Mouse (Mus musculus) liver, embryonic 14.5 days (tissue): Measurements from ENCODE around the gene Fhit. TPM values are rescaled to one million over a fixed set of nuclear protein-coding genes. Genes with fewer than 3 reads are reported as not detected.

Experiments
- ATAC-seq: fragments of 200-750 bp; cut with Nextera tagmentation; 2 replicates; pipeline ENCODE4 v1.8.0; 2017; ENCODE audit warnings: moderate number of reproducible peaks, mild to moderate bottlenecking, moderate library complexity; ENCODE audit not compliant: insufficient read depth
- DNase-seq, 3 experiments: peaks; one replicate each; pipeline ENCODE4 v3.0.0-alpha.2; 2012 to 2013; ENCODE audit warnings: low read depth in 3 of 3, low spot score in 3 of 3
- H3K27ac ChIP-seq: fragments of 300-500 bp; sonication (generic); 2 replicates; pipeline ENCODE4 v1.5.1; 2014; ENCODE audit warnings: moderate library complexity, mild to moderate bottlenecking, control low read depth, inconsistent platforms
- H3K27me3 ChIP-seq: fragments of 300-500 bp; sonication (generic); 2 replicates; pipeline ENCODE4 v1.6.1; 2014; ENCODE audit warnings: mild to moderate bottlenecking, low read length, moderate library complexity; ENCODE audit not compliant: control insufficient read depth, insufficient read depth
- H3K36me3 ChIP-seq: fragments of 300-500 bp; sonication (generic); replicated peaks from 2 replicates; pipeline ENCODE4 v1.6.1; 2014; ENCODE audit warnings: low read depth; ENCODE audit not compliant: control insufficient read depth, insufficient read depth
- H3K4me1 ChIP-seq, 2 experiments: fragments of 200-500 bp in 1 of 2; fragments of 300-500 bp in 1 of 2; sonication (generic) in 1 of 2; replicated peaks; 2 replicates each; pipeline ENCODE4 v1.6.1; 2012 to 2014; ENCODE audit warnings: antibody characterized with exemption in 1 of 2, inconsistent platforms in 1 of 2, low read length in 1 of 2; ENCODE audit not compliant: control insufficient read depth in 2 of 2, insufficient read depth in 2 of 2
- H3K4me2 ChIP-seq: fragments of 300-500 bp; sonication (generic); 2 replicates; pipeline ENCODE4 v1.6.1; 2014; ENCODE audit warnings: low read depth, mild to moderate bottlenecking, control low read depth, moderate library complexity
- H3K4me3 ChIP-seq, 2 experiments: fragments of 200-500 bp in 1 of 2; fragments of 300-500 bp in 1 of 2; sonication (generic) in 1 of 2; 2 replicates each; pipeline ENCODE4 v1.5.1; 2012 to 2014; ENCODE audit warnings: low read depth in 2 of 2, low read length in 2 of 2, mild to moderate bottlenecking in 2 of 2, control low read depth in 1 of 2, inconsistent platforms in 1 of 2, moderate library complexity in 1 of 2; ENCODE audit not compliant: insufficient read depth in 1 of 2
- H3K9ac ChIP-seq: fragments of 300-500 bp; sonication (generic); replicated peaks from 2 replicates; pipeline ENCODE4 v1.6.1; 2014; ENCODE audit warnings: mild to moderate bottlenecking, control low read depth, moderate library complexity
- H3K9me3 ChIP-seq: fragments of 300-500 bp; sonication (generic); 2 replicates; pipeline ENCODE4 v1.6.1; 2016; ENCODE audit warnings: low read length, mixed read lengths; ENCODE audit not compliant: control insufficient read depth
- CTCF ChIP-seq: IDR thresholded peaks from 2 replicates; pipeline ENCODE4 v1.5.1; 2016; ENCODE audit warnings: antibody characterized with exemption, low read depth, control low read depth
- EP300 ChIP-seq: IDR thresholded peaks from 2 replicates; pipeline ENCODE4 v1.6.1; 2016; ENCODE audit warnings: antibody characterized with exemption, low read depth
- WGBS: fragments of 180-500 bp; shearing (Covaris S2); extraction: QIAGEN DNeasy Blood & Tissue Kit; methylation state at CpG from one replicate; pipeline ENCODE4 v1.1.7; 2014; ENCODE audit not compliant: insufficient replicate concordance; 5-methylcytosine and 5-hydroxymethylcytosine counted together
- polyA plus RNA-seq, 2 experiments: library from polyadenylated mRNA; depleted of rRNA in 1 of 2; stranded (reverse) in 1 of 2; unstranded in 1 of 2; fragments of >200 nt; fragmentation: Nextera tagmentation in 1 of 2; extraction: Ambion mirVana in 1 of 2; gene quantifications; 2 replicates each; pipeline versions ENCODE4 v1.2.1 to v1.2.3; 2012 to 2014

Gene Fhit
- polyA plus RNA-seq, 2 experiments: 1.4 to 1.9 TPM

DNA sequence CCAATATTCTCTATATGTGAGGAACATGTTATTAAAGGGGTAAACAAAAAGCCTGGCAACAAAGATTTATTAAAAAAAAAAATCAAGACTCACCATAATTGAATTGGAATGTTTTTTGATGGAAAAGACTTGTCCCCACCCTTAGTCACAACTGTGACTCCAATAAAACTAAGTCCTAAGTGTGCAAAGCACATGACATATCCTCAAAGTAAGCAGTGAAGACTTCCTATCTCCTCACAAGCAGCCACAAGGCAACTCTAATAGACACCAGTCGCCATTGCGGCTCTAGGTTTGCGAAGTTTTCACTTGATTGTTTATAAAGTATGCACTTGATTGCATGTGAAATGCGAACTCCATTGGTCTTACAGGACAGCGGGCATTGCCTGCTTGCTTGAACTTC is 956.1 kb downstream of the Fhit start:
- H3K36me3 ChIP-seq: no peaks in the 10 kb centered on the region
- H3K4me2 ChIP-seq: no peak overlapping the region
- no peak overlapping the region for H3K4me3 ChIP-seq
- H3K9ac ChIP-seq: no peak overlapping the region
- H3K27ac ChIP-seq: no peak overlapping the region
- H3K27me3 ChIP-seq: no peaks in the 10 kb centered on the region
- no peak for DNase-seq
- 66% methylated on average over 5 of the region's 5 CpGs for WGBS
- TF ChIP-seq CTCF: no peak
- no peak for TF ChIP-seq EP300
- ATAC-seq: no peak
- no peaks in the 10 kb centered on the region for H3K4me1 ChIP-seq
- H3K9me3 ChIP-seq: no peaks in the 10 kb centered on the region

DNA sequence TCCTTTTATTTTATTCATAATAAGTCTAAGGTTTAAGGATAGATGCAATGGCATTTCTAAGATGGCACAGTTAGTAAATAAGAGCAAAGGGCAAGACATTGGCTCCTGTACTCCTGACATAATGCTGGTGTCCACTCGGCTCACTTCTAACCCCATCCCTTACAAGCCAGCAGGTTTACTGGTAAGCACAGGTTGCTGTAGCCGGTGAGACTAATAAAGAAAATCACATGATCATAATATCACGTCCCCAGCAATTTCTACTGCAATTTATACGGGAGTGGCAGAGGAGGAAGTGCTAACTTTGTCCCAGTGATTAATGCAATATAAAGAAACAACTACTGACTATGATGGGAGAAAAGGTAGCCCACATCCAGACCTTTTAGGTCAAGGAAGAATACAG is 956.5 kb downstream of the Fhit start:
- no peak overlapping the region for H3K4me2 ChIP-seq
- no peak for TF ChIP-seq EP300
- TF ChIP-seq CTCF: no peak
- ATAC-seq: no peak
- H3K9me3 ChIP-seq: no peaks in the 10 kb centered on the region
- H3K4me3 ChIP-seq: no peak overlapping the region
- H3K27me3 ChIP-seq: no peaks in the 10 kb centered on the region
- H3K36me3 ChIP-seq: no peaks in the 10 kb centered on the region
- 58% methylated on average over 4 of the region's 4 CpGs for WGBS
- no peaks in the 10 kb centered on the region for H3K4me1 ChIP-seq
- no peak overlapping the region for H3K27ac ChIP-seq
- no peak for DNase-seq
- no peak overlapping the region for H3K9ac ChIP-seq

DNA sequence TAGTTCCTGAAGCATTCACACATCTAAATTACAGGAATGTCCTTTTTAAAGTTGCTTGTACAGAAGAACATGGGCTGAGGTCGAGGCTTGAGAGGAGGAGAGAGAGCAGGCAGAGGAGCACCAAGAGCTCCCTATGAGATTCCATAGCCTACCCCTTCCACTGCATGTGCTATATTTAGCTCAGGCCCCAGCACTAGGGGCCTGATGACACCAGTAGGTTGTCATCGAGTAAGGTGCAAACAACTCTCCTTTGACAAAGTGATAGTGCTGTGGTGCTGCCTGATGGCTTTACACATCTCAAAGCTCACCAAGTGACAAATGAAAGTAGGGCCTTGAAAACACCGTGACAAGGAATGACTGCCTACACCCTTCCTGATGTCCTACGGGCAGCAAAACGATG is 967.7 kb downstream of the Fhit start:
- WGBS: 56% methylated on average over 5 of the region's 5 CpGs
- no peak for ATAC-seq
- H3K4me2 ChIP-seq: no peak overlapping the region
- H3K36me3 ChIP-seq: no peaks in the 10 kb centered on the region
- no peak overlapping the region for H3K9ac ChIP-seq
- no peaks in the 10 kb centered on the region for H3K9me3 ChIP-seq
- H3K27me3 ChIP-seq: no peaks in the 10 kb centered on the region
- DNase-seq: no peak
- TF ChIP-seq EP300: no peak
- no peak for TF ChIP-seq CTCF
- H3K27ac ChIP-seq: no peak overlapping the region
- H3K4me1 ChIP-seq: no peaks in the 10 kb centered on the region
- H3K4me3 ChIP-seq: no peak overlapping the region

GRCm38 (mm10) chr14:10171761-10172160 is 990.1 kb downstream of the Fhit start:
- no peak overlapping the region for H3K27ac ChIP-seq
- DNase-seq (no peak), ATAC-seq (no peak)
- H3K36me3 ChIP-seq: no peaks in the 10 kb centered on the region
- H3K27me3 ChIP-seq: no peaks in the 10 kb centered on the region
- WGBS: 77% methylated on average over 2 of the region's 2 CpGs
- no peak overlapping the region for H3K4me3 ChIP-seq
- no peak overlapping the region for H3K9ac ChIP-seq
- H3K4me1 ChIP-seq: no peaks in the 10 kb centered on the region
- no peak for TF ChIP-seq EP300
- TF ChIP-seq CTCF: no peak
- no peaks in the 10 kb centered on the region for H3K9me3 ChIP-seq
- H3K4me2 ChIP-seq: no peak overlapping the region

DNA sequence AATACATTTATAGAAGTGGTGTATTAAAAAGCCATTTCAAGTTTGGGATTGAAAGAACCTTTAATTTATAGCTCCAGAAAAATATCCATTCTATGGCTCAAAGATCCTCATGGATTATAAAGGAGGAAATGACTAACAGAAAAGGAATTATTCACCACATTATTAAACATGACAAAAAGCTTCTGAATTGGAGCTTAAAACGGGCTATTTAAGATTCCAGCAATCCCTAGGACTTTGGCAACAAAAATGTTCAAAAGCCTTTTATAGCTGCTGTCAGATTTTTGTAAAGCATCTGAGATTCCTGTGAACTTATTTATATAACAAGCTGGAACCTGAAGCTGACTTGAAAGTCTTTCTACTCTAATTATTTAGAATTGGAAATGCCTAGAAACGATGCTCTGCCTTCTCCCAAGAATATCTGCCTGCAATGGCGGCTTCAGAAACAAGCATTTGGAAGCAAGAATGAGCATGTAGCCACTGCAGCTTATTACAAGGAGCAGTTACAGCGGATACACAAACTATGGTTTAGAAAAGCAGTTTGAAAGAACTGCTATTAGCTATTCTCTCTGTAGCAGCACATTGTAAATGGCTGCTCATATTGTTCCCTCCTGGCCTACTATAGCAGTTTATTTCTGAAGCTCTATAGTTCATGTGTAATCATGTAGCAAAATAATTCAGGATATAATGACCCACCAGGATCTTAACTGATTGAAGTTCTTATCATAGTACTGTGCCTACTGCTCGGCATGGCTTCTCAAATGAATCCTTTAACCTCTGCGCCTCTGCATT is 995.0 kb downstream of the Fhit start:
- Histone ChIP-seq H3K9me3 (no peaks in the 10 kb centered on the region), H3K27me3 (no peaks in the 10 kb centered on the region), H3K36me3 (no peaks in the 10 kb centered on the region), H3K4me1 (no peaks in the 10 kb centered on the region), H3K27ac (no peak overlapping the region), H3K9ac (no peak overlapping the region), H3K4me3 (no peak overlapping the region), H3K4me2 (no peak overlapping the region)
- ATAC-seq: no peak
- TF ChIP-seq CTCF (no peak), EP300 (no peak)
- WGBS: 53% methylated on average over 6 of the region's 6 CpGs
- DNase-seq: no peak
